Mouse (Mus musculus): Measurements from ENCODE around the gene Nfib. TPM values are rescaled to one million over a fixed set of nuclear protein-coding genes. Genes with fewer than 3 reads are reported as not detected.

Gene Nfib
- polyA plus RNA-seq (2014; fragmentation: Illumina TruSeq; extraction: RNeasy Lipid Tissue Mini Kit (QIAGEN cat#74804); ENCODE audit: low read depth, low replicate concordance), result 32.3 TPM

GRCm38 (mm10) chr4:82704841-82705794 is at the start of gene Nfib:
Gene Nfib, minus strand, starts transcription at chr4:82705750.

Other genes starting within 250 kb of the Nfib start
- gene Zdhhc21, start 154.2 kb upstream of the Nfib start, polyA plus RNA-seq (2014; fragmentation: Illumina TruSeq; extraction: RNeasy Lipid Tissue Mini Kit (QIAGEN cat#74804); ENCODE audit: low read depth, low replicate concordance), result 21.3 TPM
- not detected for gene Cer1, start 179.4 kb upstream of the Nfib start, polyA plus RNA-seq (2014; fragmentation: Illumina TruSeq; extraction: RNeasy Lipid Tissue Mini Kit (QIAGEN cat#74804); ENCODE audit: low read depth, low replicate concordance)

All from kidney, adult 10 weeks (tissue).